Mouse (Mus musculus) left cerebral cortex, postnatal 36 days (tissue): ENCODE results near the gene Cyp2c68. TPM values are rescaled to one million over a fixed set of nuclear protein-coding genes. Genes with fewer than 3 reads are reported as not detected.
"Not testable (repeated sequence)": the region's sequence is repeated elsewhere in the genome, so short reads cannot be mapped to it uniquely, and the experiment has no call there.

ENCODE experiments used
- DNase-seq, 2 experiments: peaks; one replicate each; pipeline ENCODE4 v3.0.0; 2021 to 2022; ENCODE audit warnings: low spot score in 2 of 2, mixed read lengths in 1 of 2
- intact Hi-C: fragments of 180-260 bp; cut with DNase I; formaldehyde crosslinking; loops from one replicate; pipeline ENCODE4 v1.15.1; 2025
- total RNA-seq, 2 experiments: library from RNA; stranded (reverse); gene quantifications; 2 replicates each; pipeline ENCODE4 v1.2.3; 2021

Cyp2c68 gene
- not detected for total RNA-seq

DNA sequence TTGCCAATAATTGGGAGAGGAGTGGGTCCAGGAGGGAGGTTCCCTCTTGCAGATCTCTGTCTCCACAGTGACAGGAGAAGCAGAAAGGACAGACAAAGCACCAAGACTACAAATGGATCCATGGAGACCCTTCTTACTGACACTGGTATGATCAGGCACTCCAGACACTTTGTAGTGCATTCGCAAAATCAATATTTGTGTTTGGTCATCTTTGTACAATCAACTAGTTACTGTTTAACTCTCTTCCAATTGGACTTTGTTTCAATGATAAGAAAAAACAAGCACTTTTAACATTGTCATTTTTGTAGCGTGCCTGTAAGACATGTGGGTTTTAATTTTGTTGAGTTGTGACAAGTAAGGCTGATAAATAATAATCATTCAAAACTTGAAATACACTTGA is at the start of gene Cyp2c68:
TSS of gene Cyp2c68 (minus strand) at position 135 of the 400 bp plus-strand sequence.
- intact Hi-C loops, result no loop called here

DNA sequence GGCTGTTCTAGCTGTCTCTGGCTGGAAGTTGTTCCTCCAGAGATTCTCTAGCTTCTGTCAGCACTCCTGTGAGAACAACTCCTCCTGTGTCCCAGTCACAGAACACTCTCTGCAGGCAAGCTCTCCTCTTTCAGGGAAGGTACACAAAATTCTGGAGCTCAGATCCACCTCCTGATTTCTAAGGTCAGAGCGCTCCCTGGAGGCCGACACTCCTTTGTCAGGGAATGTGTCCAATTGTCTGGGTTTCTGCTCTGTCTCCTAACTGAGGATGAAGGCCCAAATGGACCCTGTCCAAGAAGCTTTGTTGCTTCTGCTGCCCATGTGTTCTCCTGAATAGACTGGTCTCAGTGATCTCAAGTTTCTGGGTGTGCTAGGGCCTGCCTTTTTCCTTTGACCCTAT is 44.6 kb upstream of the Cyp2c68 start:
- intact Hi-C loops, result not testable (repeated sequence)

More for the DNA sequence above, at the start of gene Cyp2c68:
- DNase-seq, result no peak

GRCm38 (mm10) chr19:39745357-39745756 is 4.5 kb upstream of the Cyp2c68 start:
- intact Hi-C loops, result no loop called here
- DNase-seq, result no peak

More for the DNA sequence above, 44.6 kb upstream of the Cyp2c68 start:
- DNase-seq, result not testable (repeated sequence)

DNA sequence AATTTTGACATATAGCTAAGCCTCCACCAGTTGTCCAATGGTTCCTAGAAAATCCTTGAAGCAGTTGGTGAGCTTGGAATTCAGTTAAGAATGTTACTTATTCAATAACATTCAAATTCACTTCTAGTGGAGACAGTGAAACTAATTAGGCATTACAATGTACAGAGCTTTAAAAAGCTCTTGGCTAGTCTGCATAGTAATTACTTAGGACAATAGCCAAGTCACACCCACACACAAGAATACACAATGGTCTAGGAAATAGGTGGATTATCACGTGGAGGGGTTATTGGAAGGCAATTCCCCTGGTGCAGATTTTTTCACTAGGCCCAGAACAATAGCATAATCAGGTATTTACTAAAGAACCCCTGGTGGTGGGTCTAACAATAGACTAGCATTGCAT is 3.5 kb upstream of the Cyp2c68 start:
- DNase-seq, intact Hi-C loops: not testable (repeated sequence)

- DNase-seq, intact Hi-C loops: not testable (repeated sequence)
Observed at GRCm38 (mm10) chr19:39711116-39711515, 29.7 kb downstream of the Cyp2c68 start.

GRCm38 (mm10) chr19:39665650-39666049 is 75.2 kb downstream of the Cyp2c68 start:
- DNase-seq, intact Hi-C loops: not testable (repeated sequence)

DNA sequence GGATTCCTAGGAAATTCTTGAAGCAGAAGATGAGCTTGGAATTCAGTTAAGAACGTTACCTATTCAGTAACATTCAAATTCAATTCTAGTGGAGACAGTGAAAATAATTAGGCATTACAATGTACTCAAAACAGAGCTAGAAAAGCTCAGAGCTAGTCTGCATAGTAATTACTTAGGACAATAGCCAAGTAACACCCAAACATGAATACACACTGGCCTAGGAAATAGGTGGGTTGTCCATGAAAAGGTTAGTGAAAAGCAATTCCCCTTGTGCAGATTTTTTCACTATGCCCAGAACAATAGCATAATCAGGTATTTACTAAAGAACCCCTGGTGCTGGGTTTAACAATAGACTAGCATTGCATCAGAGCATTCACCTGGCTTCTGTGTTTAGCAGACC is 88.5 kb downstream of the Cyp2c68 start:
- intact Hi-C loops, result no loop called here
- DNase-seq, result no peak

GRCm38 (mm10) chr19:39648938-39649337 is 91.9 kb downstream of the Cyp2c68 start, which contains the start of gene Cyp2c67:
Gene Cyp2c67 (minus strand): TSS chr19:39649051.
- intact Hi-C loops, result no loop called here
- DNase-seq, result no peak

DNA sequence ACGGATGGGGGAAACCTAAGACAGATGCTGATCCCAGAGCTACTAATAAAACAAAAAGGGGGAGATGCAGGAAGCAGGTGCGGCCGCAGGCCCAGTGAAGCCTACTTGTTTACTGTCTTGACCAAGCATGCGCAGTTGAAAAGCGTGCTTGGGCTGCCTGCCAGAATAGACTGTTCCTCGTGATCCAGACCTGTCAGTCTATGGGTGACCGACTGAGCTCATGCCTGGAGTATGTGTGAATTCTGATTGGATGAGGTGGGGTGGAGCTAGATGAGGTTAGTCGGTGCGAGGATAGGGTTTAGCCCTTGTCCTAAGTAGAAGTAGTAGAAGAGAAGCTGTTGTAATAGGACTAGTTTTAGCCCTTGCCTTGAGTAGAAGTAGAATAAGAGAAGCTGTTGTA is 93.3 kb downstream of the Cyp2c68 start:
- no peak for DNase-seq
- intact Hi-C loops, result no loop called here

DNA sequence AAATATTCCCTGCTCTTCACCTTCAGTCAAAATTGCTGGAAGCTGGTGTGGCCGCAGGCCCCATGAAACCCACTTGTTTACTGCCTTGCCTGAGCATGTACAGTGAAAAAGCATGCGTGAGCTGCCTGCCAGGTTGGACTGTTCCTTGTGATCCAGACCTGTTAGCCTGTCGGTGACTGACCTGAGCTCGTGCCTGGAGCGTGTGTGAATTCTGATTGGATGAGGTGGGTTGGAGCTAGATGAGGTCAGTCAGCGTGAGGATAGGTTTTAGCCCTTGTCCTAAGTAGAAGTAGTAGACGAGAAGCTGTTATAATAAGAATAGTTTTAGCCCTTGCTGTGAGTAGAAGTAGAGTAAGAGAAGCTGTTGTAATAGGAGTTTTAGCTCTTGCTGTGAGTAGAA is 96.3 kb downstream of the Cyp2c68 start:
- intact Hi-C loops, DNase-seq: not testable (repeated sequence)

Other genes starting within 250 kb of the Cyp2c68 start
- gene Cyp2c39, start 230.2 kb downstream of the Cyp2c68 start, total RNA-seq, result not detected
- not detected for gene Cyp2c67, start 92.0 kb downstream of the Cyp2c68 start, total RNA-seq
- gene Cyp2c40, start 71.8 kb upstream of the Cyp2c68 start, total RNA-seq, result not detected
- not detected for gene Cyp2c69, start 145.7 kb upstream of the Cyp2c68 start, total RNA-seq